Mouse (Mus musculus): ENCODE data around the gene Tmf1. TPM values are rescaled to one million over a fixed set of nuclear protein-coding genes. Genes with fewer than 3 reads are reported as not detected.

Tmf1 gene
- total and polyA plus RNA-seq, 2 experiments = 1.6 to 18.0 TPM

DNA sequence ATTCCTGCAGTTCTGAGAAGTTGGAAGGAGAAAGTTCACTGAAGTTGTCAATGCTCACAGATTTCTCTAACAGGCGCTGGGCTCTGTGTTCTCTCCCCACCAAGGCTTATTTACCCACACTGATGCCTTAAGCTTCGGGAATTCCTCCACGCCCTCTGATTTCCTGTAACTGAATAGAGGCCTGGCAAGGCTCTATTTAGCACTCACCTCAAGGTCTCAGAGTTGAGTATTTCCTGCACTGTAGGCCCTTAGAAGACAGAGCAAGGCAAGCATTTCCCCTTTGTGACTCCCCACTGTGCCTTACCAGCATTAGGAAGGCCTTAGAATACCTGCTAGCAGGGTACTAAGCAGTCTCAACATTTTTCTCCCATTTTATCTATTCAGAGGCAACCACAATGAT lies 29.5 kb upstream of the Tmf1 start:
- 69% methylated on average over 3 of the region's 3 CpGs for WGBS
- no peak overlapping the region for H3K9ac ChIP-seq (ENCODE audit: low read depth, low read length)
- no peak for DNase-seq (ENCODE audit: extremely low read depth, low read depth, low spot score)
- peaks cover 15% of the 10 kb centered on the region; the same call in 1 of the 2 replicates for H3K79me2 ChIP-seq (ENCODE audit: control insufficient read depth, insufficient read depth, low read length)
- H3K27ac ChIP-seq (replicated peaks; ENCODE audit: insufficient read depth, low read depth, low read length) = no peak overlapping the region
- H3K27me3 ChIP-seq (ENCODE audit: control insufficient read depth, insufficient read depth, low read length) = no peaks in the 10 kb centered on the region
- H3K4me3 ChIP-seq (ENCODE audit: insufficient read depth, low read depth, low read length) = no peak overlapping the region
- peaks cover 6% of the 10 kb centered on the region for H3K4me1 ChIP-seq (ENCODE audit: control insufficient read depth, insufficient read depth, low read length)
- H3K36me3 ChIP-seq (ENCODE audit: control insufficient read depth, insufficient read depth, low read length) = no peaks in the 10 kb centered on the region
- TF ChIP-seq CTCF (IDR thresholded peaks at IDR 0.05; ENCODE audit: low read depth, low read length) (no peak), POLR2A (IDR thresholded peaks at IDR 0.05; ENCODE audit: extremely low read depth, insufficient read depth, low read length) (no peak)

- Histone ChIP-seq H3K79me2 (ENCODE audit: control insufficient read depth, insufficient read depth, low read length) (peaks cover 15% of the 10 kb centered on the region; the same call in 1 of the 2 replicates), H3K4me1 (ENCODE audit: control insufficient read depth, insufficient read depth, low read length) (peaks cover 5% of the 10 kb centered on the region), H3K27ac (replicated peaks; ENCODE audit: insufficient read depth, low read depth, low read length) (no peak overlapping the region), H3K27me3 (ENCODE audit: control insufficient read depth, insufficient read depth, low read length) (no peaks in the 10 kb centered on the region), H3K36me3 (ENCODE audit: control insufficient read depth, insufficient read depth, low read length) (no peaks in the 10 kb centered on the region), H3K9ac (ENCODE audit: low read depth, low read length) (no peak overlapping the region), H3K4me3 (ENCODE audit: insufficient read depth, low read depth, low read length) (no peak overlapping the region)
- TF ChIP-seq CTCF (IDR thresholded peaks at IDR 0.05; ENCODE audit: low read depth, low read length) (no peak), POLR2A (IDR thresholded peaks at IDR 0.05; ENCODE audit: extremely low read depth, insufficient read depth, low read length) (no peak)
- WGBS = 83% methylated on average over 4 of the region's 4 CpGs
- no peak for DNase-seq (ENCODE audit: extremely low read depth, low read depth, low spot score)
Measured at GRCm38 (mm10) chr6:97207085-97207484, 28.2 kb upstream of the Tmf1 start.

GRCm38 (mm10) chr6:97205439-97205885 lies 26.5 kb upstream of the Tmf1 start, which contains the start of gene Uba3:
Gene Uba3, minus strand, starts transcription at chr6:97205647.
- H3K9ac ChIP-seq (ENCODE audit: low read depth, low read length) = peak within 1 kb of the TSS; percentile 90
- WGBS = under 1% methylated on average over 38 of the region's 38 CpGs
- H3K79me2 ChIP-seq (ENCODE audit: control insufficient read depth, insufficient read depth, low read length) = peaks cover 8% of the 10 kb centered on the region; the same call in 1 of the 2 replicates
- DNase-seq (ENCODE audit: extremely low read depth, low read depth, low spot score) = peak; percentile 92
- peak within 1 kb of the TSS; percentile 77 for H3K4me3 ChIP-seq (ENCODE audit: insufficient read depth, low read depth, low read length)
- no peak for TF ChIP-seq CTCF (IDR thresholded peaks at IDR 0.05; ENCODE audit: low read depth, low read length)
- peak; percentile 85 for TF ChIP-seq POLR2A (IDR thresholded peaks at IDR 0.05; ENCODE audit: extremely low read depth, insufficient read depth, low read length)
- H3K27me3 ChIP-seq (ENCODE audit: control insufficient read depth, insufficient read depth, low read length) = no peaks in the 10 kb centered on the region
- H3K36me3 ChIP-seq (ENCODE audit: control insufficient read depth, insufficient read depth, low read length) = peaks cover 2% of the 10 kb centered on the region; the same call in 1 of the 2 replicates
- peak within 1 kb of the TSS; percentile 58 for H3K27ac ChIP-seq (replicated peaks; ENCODE audit: insufficient read depth, low read depth, low read length)
- peaks cover 2% of the 10 kb centered on the region; the same call in 1 of the 2 replicates for H3K4me1 ChIP-seq (ENCODE audit: control insufficient read depth, insufficient read depth, low read length)

DNA sequence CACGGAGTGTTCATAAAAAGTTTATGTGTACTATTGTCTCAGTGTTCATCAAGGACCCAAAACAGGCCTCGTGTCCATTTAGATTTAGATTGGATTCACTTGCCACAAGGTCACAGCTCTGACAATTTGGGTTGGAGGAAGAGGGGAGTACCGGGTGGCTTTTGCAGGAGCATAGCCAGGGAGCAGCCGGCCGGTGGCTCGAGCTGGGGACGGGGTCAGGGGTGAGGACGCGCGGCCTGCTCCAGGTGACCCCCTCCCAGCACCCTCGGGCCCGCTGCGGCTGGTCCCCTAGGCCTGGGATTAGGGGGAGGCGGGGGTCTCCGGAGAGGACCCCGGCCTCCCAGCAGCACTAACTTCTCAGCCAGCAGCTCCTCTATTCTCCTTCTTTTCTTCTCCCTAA lies 26.0 kb upstream of the Tmf1 start:
- peak overlapping the region; percentile 58 for H3K27ac ChIP-seq (replicated peaks; ENCODE audit: insufficient read depth, low read depth, low read length)
- WGBS = under 1% methylated on average over 16 of the region's 16 CpGs
- no peaks in the 10 kb centered on the region for H3K27me3 ChIP-seq (ENCODE audit: control insufficient read depth, insufficient read depth, low read length)
- peaks cover 4% of the 10 kb centered on the region; the same call in 1 of the 2 replicates for H3K36me3 ChIP-seq (ENCODE audit: control insufficient read depth, insufficient read depth, low read length)
- TF ChIP-seq POLR2A (IDR thresholded peaks at IDR 0.05; ENCODE audit: extremely low read depth, insufficient read depth, low read length) (no peak), CTCF (IDR thresholded peaks at IDR 0.05; ENCODE audit: low read depth, low read length) (no peak)
- H3K4me3 ChIP-seq (ENCODE audit: insufficient read depth, low read depth, low read length) = peak overlapping the region; percentile 77
- peak overlapping the region; percentile 90 for H3K9ac ChIP-seq (ENCODE audit: low read depth, low read length)
- peak; percentile 33 for DNase-seq (ENCODE audit: extremely low read depth, low read depth, low spot score)
- H3K79me2 ChIP-seq (ENCODE audit: control insufficient read depth, insufficient read depth, low read length) = peaks cover 8% of the 10 kb centered on the region; the same call in 1 of the 2 replicates
- peaks cover 2% of the 10 kb centered on the region; the same call in 1 of the 2 replicates for H3K4me1 ChIP-seq (ENCODE audit: control insufficient read depth, insufficient read depth, low read length)

DNA sequence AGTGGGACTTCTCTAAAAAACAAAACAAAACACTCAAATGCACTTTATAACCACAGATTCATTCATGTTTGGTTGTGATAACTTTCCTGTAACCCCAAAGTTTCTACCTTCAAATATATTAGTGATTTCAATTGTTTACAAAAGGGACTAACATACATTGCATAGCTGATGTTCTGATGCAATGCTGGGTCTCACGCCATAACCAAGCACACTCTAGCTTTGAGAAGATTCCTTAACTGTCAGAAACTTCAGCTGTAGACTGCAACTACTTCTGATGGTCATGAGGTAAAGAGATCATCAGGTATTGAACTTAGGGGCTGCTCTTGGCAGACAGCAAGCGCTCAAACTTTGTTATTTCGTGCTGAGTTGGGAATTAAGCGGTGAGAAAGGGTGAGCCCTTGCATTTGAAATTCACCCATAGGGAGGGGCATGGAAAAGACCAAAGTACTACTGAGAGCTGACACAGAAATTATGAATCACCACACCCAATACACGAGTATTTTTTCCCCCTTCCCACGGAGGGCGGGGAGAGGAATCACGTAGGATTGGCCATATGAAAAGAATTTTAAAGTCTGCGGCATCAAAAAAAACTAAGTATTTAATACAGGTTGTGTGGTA lies 25.4 kb upstream of the Tmf1 start:
- Histone ChIP-seq H3K4me1 (ENCODE audit: control insufficient read depth, insufficient read depth, low read length) (peaks cover 2% of the 10 kb centered on the region; the same call in 1 of the 2 replicates), H3K27ac (replicated peaks; ENCODE audit: insufficient read depth, low read depth, low read length) (no peak overlapping the region), H3K79me2 (ENCODE audit: control insufficient read depth, insufficient read depth, low read length) (peaks cover 8% of the 10 kb centered on the region; the same call in 1 of the 2 replicates), H3K27me3 (ENCODE audit: control insufficient read depth, insufficient read depth, low read length) (no peaks in the 10 kb centered on the region), H3K36me3 (ENCODE audit: control insufficient read depth, insufficient read depth, low read length) (peaks cover 8% of the 10 kb centered on the region; the same call in 1 of the 2 replicates), H3K4me3 (ENCODE audit: insufficient read depth, low read depth, low read length) (peak overlapping the region; percentile 77), H3K9ac (ENCODE audit: low read depth, low read length) (no peak overlapping the region)
- 10% methylated on average over 9 of the region's 9 CpGs for WGBS
- DNase-seq (ENCODE audit: extremely low read depth, low read depth, low spot score) = peak; percentile 43
- no peak for TF ChIP-seq POLR2A (IDR thresholded peaks at IDR 0.05; ENCODE audit: extremely low read depth, insufficient read depth, low read length)
- no peak for TF ChIP-seq CTCF (IDR thresholded peaks at IDR 0.05; ENCODE audit: low read depth, low read length)

DNA sequence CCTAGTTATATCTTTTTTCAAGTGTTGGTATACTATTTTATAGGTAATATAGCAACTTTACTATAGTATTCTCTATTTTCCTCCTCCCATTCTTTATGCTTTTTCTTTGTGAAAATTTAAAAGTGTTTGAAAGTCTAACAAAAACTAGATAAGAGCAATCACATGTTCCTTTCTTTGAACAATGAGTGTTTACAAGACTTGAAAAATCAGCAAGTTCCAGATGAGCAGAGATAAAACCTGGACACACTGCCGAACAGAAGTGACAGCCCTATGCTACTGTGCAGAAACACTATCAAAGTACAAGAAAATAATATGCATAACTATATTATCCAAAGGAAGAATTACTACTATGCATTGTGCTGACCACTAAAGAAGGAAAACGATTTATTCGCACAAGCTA lies 23.6 kb upstream of the Tmf1 start:
- H3K4me1 ChIP-seq (ENCODE audit: control insufficient read depth, insufficient read depth, low read length) = peaks cover 2% of the 10 kb centered on the region; the same call in 1 of the 2 replicates
- H3K27me3 ChIP-seq (ENCODE audit: control insufficient read depth, insufficient read depth, low read length) = no peaks in the 10 kb centered on the region
- no peak for DNase-seq (ENCODE audit: extremely low read depth, low read depth, low spot score)
- H3K27ac ChIP-seq (replicated peaks; ENCODE audit: insufficient read depth, low read depth, low read length) = no peak overlapping the region
- TF ChIP-seq POLR2A (IDR thresholded peaks at IDR 0.05; ENCODE audit: extremely low read depth, insufficient read depth, low read length) (no peak), CTCF (IDR thresholded peaks at IDR 0.05; ENCODE audit: low read depth, low read length) (no peak)
- WGBS = 64% methylated on average over 3 of the region's 3 CpGs
- H3K4me3 ChIP-seq (ENCODE audit: insufficient read depth, low read depth, low read length) = no peak overlapping the region
- no peak overlapping the region for H3K9ac ChIP-seq (ENCODE audit: low read depth, low read length)
- H3K79me2 ChIP-seq (ENCODE audit: control insufficient read depth, insufficient read depth, low read length) = peaks cover 8% of the 10 kb centered on the region; the same call in 1 of the 2 replicates
- H3K36me3 ChIP-seq (ENCODE audit: control insufficient read depth, insufficient read depth, low read length) = peaks cover 17% of the 10 kb centered on the region

Measured in liver, adult 2 months (tissue).